Mouse (Mus musculus) olfactory bulb, adult 2 months (tissue): ENCODE data around the gene Tmem223. TPM values are rescaled to one million over a fixed set of nuclear protein-coding genes. Genes with fewer than 3 reads are reported as not detected.

ENCODE experiments used
- H3K27ac ChIP-seq: fragments of 200-500 bp; 2 replicates; pipeline ENCODE4 v1.5.1; 2012; ENCODE audit warnings: low read depth, low read length; ENCODE audit not compliant: insufficient read depth
- H3K4me1 ChIP-seq: fragments of 200-500 bp; 2 replicates; pipeline ENCODE4 v1.6.1; 2012; ENCODE audit warnings: low read length; ENCODE audit not compliant: control insufficient read depth, insufficient read depth
- H3K4me3 ChIP-seq: fragments of 200-500 bp; 2 replicates; pipeline ENCODE4 v1.5.1; 2012; ENCODE audit warnings: mild to moderate bottlenecking, low read depth, low read length, moderate library complexity; ENCODE audit not compliant: insufficient read depth
- CTCF ChIP-seq: fragments of 200-500 bp; IDR thresholded peaks from 2 replicates; pipeline ENCODE4 v1.5.1; 2012; ENCODE audit warnings: low read depth, mild to moderate bottlenecking, low read length, moderate library complexity; ENCODE audit not compliant: insufficient read depth
- POLR2A ChIP-seq: fragments of 200-500 bp; IDR thresholded peaks from 2 replicates; pipeline ENCODE4 v1.6.1; 2012; ENCODE audit warnings: mild to moderate bottlenecking, low read depth, low read length, moderate library complexity; ENCODE audit not compliant: insufficient read depth
- WGBS: fragments of 180-500 bp; shearing (Covaris S2); methylation state at CpG from one replicate; pipeline ENCODE4 v1.1.7; 2018; 5-methylcytosine and 5-hydroxymethylcytosine counted together
- polyA plus RNA-seq: library from polyadenylated mRNA; stranded (reverse); fragments of >200 nt; gene quantifications from 2 replicates; pipeline ENCODE4 v1.2.4, GENCODE M21; 2012; ENCODE audit warnings: low replicate concordance; ENCODE audit not compliant: missing spikeins, insufficient read depth, insufficient read length

Tmem223 gene
- polyA plus RNA-seq, 1 experiment: not detected

- H3K27ac ChIP-seq: no peak overlapping the region
- no peak overlapping the region for H3K4me3 ChIP-seq
- 64% methylated on average over 3 of the region's 3 CpGs for WGBS
- TF ChIP-seq POLR2A (no peak), CTCF (no peak)
- peaks cover 5% of the 10 kb centered on the region; the same call in 1 of the 2 replicates for H3K4me1 ChIP-seq
Observed at GRCm38 (mm10) chr19:8817001-8817400, 46.2 kb downstream of the Tmem223 start.

- peaks cover 5% of the 10 kb centered on the region; the same call in 1 of the 2 replicates for H3K4me1 ChIP-seq
- peak overlapping the region; percentile 60 for H3K4me3 ChIP-seq
- H3K27ac ChIP-seq: peak overlapping the region; percentile 89
- TF ChIP-seq POLR2A (no peak), CTCF (no peak)
- WGBS: 17% methylated on average over 14 of the region's 14 CpGs
Observed at GRCm38 (mm10) chr19:8818301-8818798, 47.6 kb downstream of the Tmem223 start.

GRCm38 (mm10) chr19:8818801-8819595 is 48.2 kb downstream of the Tmem223 start, which contains the start of gene Ttc9c:
TSS of gene Ttc9c (minus strand) at chr19:8819333.
- WGBS: under 1% methylated on average over 33 of the region's 33 CpGs
- Histone ChIP-seq H3K27ac (peak within 1 kb of the TSS; percentile 99), H3K4me3 (peak within 1 kb of the TSS; percentile 84), H3K4me1 (peaks cover 2% of the 10 kb centered on the region; the same call in 1 of the 2 replicates)
- peak; percentile 52; the same call in 1 of the 2 replicates for TF ChIP-seq POLR2A
- TF ChIP-seq CTCF: no peak

GRCm38 (mm10) chr19:8819596-8820423 is 49.0 kb downstream of the Tmem223 start, which contains the start of gene Hnrnpul2:
TSS of gene Hnrnpul2 (plus strand) at chr19:8820010.
- H3K4me1 ChIP-seq: peaks cover 2% of the 10 kb centered on the region; the same call in 1 of the 2 replicates
- WGBS: under 1% methylated on average over 83 of the region's 83 CpGs
- peak within 1 kb of the TSS; percentile 84 for H3K4me3 ChIP-seq
- H3K27ac ChIP-seq: peak within 1 kb of the TSS; percentile 99
- TF ChIP-seq POLR2A (peak; percentile 95), CTCF (no peak)

GRCm38 (mm10) chr19:8820424-8820956 is 49.7 kb downstream of the Tmem223 start:
- peak overlapping the region; percentile 99 for H3K27ac ChIP-seq
- no peak for TF ChIP-seq CTCF
- TF ChIP-seq POLR2A: no peak
- H3K4me3 ChIP-seq: peak overlapping the region; percentile 84
- WGBS: 1% methylated on average over 48 of the region's 48 CpGs
- H3K4me1 ChIP-seq: peaks cover 2% of the 10 kb centered on the region; the same call in 1 of the 2 replicates

GRCm38 (mm10) chr19:8821146-8821545 is 50.4 kb downstream of the Tmem223 start:
- Histone ChIP-seq H3K4me3 (peak overlapping the region; percentile 84), H3K4me1 (peaks cover 2% of the 10 kb centered on the region; the same call in 1 of the 2 replicates), H3K27ac (no peak overlapping the region; the same call in 1 of the 2 replicates)
- TF ChIP-seq POLR2A (no peak), CTCF (no peak)
- under 1% methylated on average over 7 of the region's 7 CpGs for WGBS

Other genes with a start within 250 kb of the Tmem223 start
- not detected in 2 replicates for gene Slc22a8, start 179.7 kb upstream of the Tmem223 start, polyA plus RNA-seq
- not detected in 2 replicates for gene Slc22a6, start 153.0 kb upstream of the Tmem223 start, polyA plus RNA-seq
- not detected in 2 replicates for gene Chrm1, start 107.2 kb upstream of the Tmem223 start, polyA plus RNA-seq
- not detected in 2 replicates for gene Slc3a2, start 47.6 kb upstream of the Tmem223 start, polyA plus RNA-seq
- gene Wdr74, start 35.2 kb upstream of the Tmem223 start, polyA plus RNA-seq: not detected in 2 replicates
- gene 1700092M07Rik, start 30.3 kb upstream of the Tmem223 start, polyA plus RNA-seq: not detected in 2 replicates
- 609 TPM in 1 of 2 replicates, not detected in the other for gene Stx5a, start 29.6 kb upstream of the Tmem223 start, polyA plus RNA-seq
- not detected in 2 replicates for gene Nxf1, start 13.9 kb upstream of the Tmem223 start, polyA plus RNA-seq
- gene Tmem179b, start 3.5 kb downstream of the Tmem223 start, polyA plus RNA-seq: not detected in 2 replicates
- not detected in 2 replicates for gene Taf6l, start 15.4 kb downstream of the Tmem223 start, polyA plus RNA-seq
- gene Polr2g, start 27.6 kb downstream of the Tmem223 start, polyA plus RNA-seq: not detected in 2 replicates
- gene Zbtb3, start 31.6 kb downstream of the Tmem223 start, polyA plus RNA-seq: not detected in 2 replicates
- not detected in 2 replicates for gene Ttc9c, start 48.3 kb downstream of the Tmem223 start, polyA plus RNA-seq
- gene Hnrnpul2, start 49.0 kb downstream of the Tmem223 start, polyA plus RNA-seq: 134 and 194 TPM in 2 replicates
- not detected in 2 replicates for gene AC129217.1, start 58.8 kb downstream of the Tmem223 start, polyA plus RNA-seq
- gene Bscl2, start 66.5 kb downstream of the Tmem223 start, polyA plus RNA-seq: not detected in 2 replicates
- not detected in 2 replicates for gene Gng3, start 68.2 kb downstream of the Tmem223 start, polyA plus RNA-seq
- gene Lrrn4cl, start 79.8 kb downstream of the Tmem223 start, polyA plus RNA-seq: not detected in 2 replicates
- 403 TPM in 1 of 2 replicates, not detected in the other for gene Ubxn1, start 100.5 kb downstream of the Tmem223 start, polyA plus RNA-seq
- gene Uqcc3, start 109.9 kb downstream of the Tmem223 start, polyA plus RNA-seq: not detected in 2 replicates
- not detected in 2 replicates for gene Lbhd1, start 112.7 kb downstream of the Tmem223 start, polyA plus RNA-seq
- gene Gm49403, start 112.9 kb downstream of the Tmem223 start, polyA plus RNA-seq: not detected in 2 replicates
- not detected in 2 replicates for gene 1810009A15Rik, start 117.9 kb downstream of the Tmem223 start, polyA plus RNA-seq
- not detected in 2 replicates for gene Gm49416, start 117.9 kb downstream of the Tmem223 start, polyA plus RNA-seq
- not detected in 2 replicates for gene Ints5, start 122.0 kb downstream of the Tmem223 start, polyA plus RNA-seq
- gene Ganab, start 127.1 kb downstream of the Tmem223 start, polyA plus RNA-seq: not detected in 2 replicates
- not detected in 2 replicates for gene B3gat3, start 149.4 kb downstream of the Tmem223 start, polyA plus RNA-seq
- not detected in 2 replicates for gene Rom1, start 158.4 kb downstream of the Tmem223 start, polyA plus RNA-seq
- not detected in 2 replicates for gene Eml3, start 158.6 kb downstream of the Tmem223 start, polyA plus RNA-seq
- not detected in 2 replicates for gene Mta2, start 170.9 kb downstream of the Tmem223 start, polyA plus RNA-seq
- gene Tut1, start 182.9 kb downstream of the Tmem223 start, polyA plus RNA-seq: not detected in 2 replicates
- 678 TPM in 1 of 2 replicates, not detected in the other for gene Eef1g, start 196.0 kb downstream of the Tmem223 start, polyA plus RNA-seq
- gene Ahnak, start 218.3 kb downstream of the Tmem223 start, polyA plus RNA-seq: not detected in 2 replicates